In genomic region chr10:25426058-25426457, GRCm38 (mm10) we compare ENCODE assay signal across 10 mouse cellular contexts.
DNase-seq lines count a peak whose midpoint lies in the region; ATAC-seq lines count a peak whose summit lies in the region.
"Had no signal": no experiment of that assay in that cellular context is flagged by ENCODE, and none has a peak within 500 bp of the region (broad histone marks: within the 10 kb centered on the region; RNA-seq: fewer than 3 reads in every experiment).

No protein-coding gene starts in this region.

- no peaks in the 10 kb centered on the region for H3K36me3 ChIP-seq in liver, embryonic 11.5 days (ENCODE audit: control insufficient read depth, insufficient read depth, low read length)
- no peaks in the 10 kb centered on the region for H3K36me3 ChIP-seq in heart, embryonic 11.5 days (ENCODE audit: control insufficient read depth, insufficient read depth, low read length)
- H3K36me3 ChIP-seq in kidney, embryonic 15.5 days = no peaks in the 10 kb centered on the region
- H3K36me3 ChIP-seq in hindbrain, embryonic 11.5 days (ENCODE audit: control insufficient read depth, insufficient read depth, low read length) = no peaks in the 10 kb centered on the region

- DNase-seq in liver, embryonic 11.5 days (ENCODE audit: low spot score) = no peak
- DNase-seq in liver = no peak
- peak; percentile 70 for DNase-seq in lung, postnatal 36 days
- DNase-seq in cerebellum, adult 18-20 months = no peak
- no peak for DNase-seq in layer of hippocampus, adult 9-10 months (ENCODE audit: low spot score)
- no peak for DNase-seq in hindbrain, embryonic 11.5 days (ENCODE audit: low spot score)
- DNase-seq: adrenal gland, postnatal 36 days had no signal

- 19% methylated on average over 1 of the region's 1 CpGs for WGBS in liver, embryonic 11.5 days
- WGBS in heart, embryonic 11.5 days (ENCODE audit: insufficient replicate concordance) = 5% methylated on average over 1 of the region's 1 CpGs
- 13% methylated on average over 1 of the region's 1 CpGs for WGBS in kidney, embryonic 15.5 days
- 23% methylated on average over 1 of the region's 1 CpGs for WGBS in hindbrain, embryonic 11.5 days

- H3K4me1 ChIP-seq in liver, embryonic 11.5 days (replicated peaks; ENCODE audit: control insufficient read depth, insufficient read depth, low read length) = peaks cover 21% of the 10 kb centered on the region
- H3K4me1 ChIP-seq in heart, embryonic 11.5 days (ENCODE audit: control insufficient read depth, insufficient read depth, low read length) = peaks cover 34% of the 10 kb centered on the region
- peaks cover 26% of the 10 kb centered on the region for H3K4me1 ChIP-seq in kidney, embryonic 15.5 days
- H3K4me1 ChIP-seq in hindbrain, embryonic 11.5 days (replicated peaks; ENCODE audit: control insufficient read depth, insufficient read depth, low read length) = no peaks in the 10 kb centered on the region

- H3K9ac ChIP-seq in liver, embryonic 11.5 days (ENCODE audit: low read depth, low read length) = no peak overlapping the region
- H3K9ac ChIP-seq in heart, embryonic 11.5 days (ENCODE audit: low read depth, low read length) = no peak overlapping the region
- no peak overlapping the region for H3K9ac ChIP-seq in kidney, embryonic 15.5 days
- H3K9ac ChIP-seq in hindbrain, embryonic 11.5 days (ENCODE audit: low read depth, low read length) = no peak overlapping the region

- H3K27ac ChIP-seq in liver, embryonic 11.5 days (ENCODE audit: low read depth, low read length) = peak overlapping the region; percentile 35; the same call in 1 of the 2 replicates
- peak overlapping the region; percentile 90 for H3K27ac ChIP-seq in heart, embryonic 11.5 days (ENCODE audit: low read depth, low read length)
- H3K27ac ChIP-seq in kidney, embryonic 15.5 days = peak overlapping the region; percentile 81
- H3K27ac ChIP-seq in hindbrain, embryonic 11.5 days (ENCODE audit: low read depth, low read length) = no peak overlapping the region

- no peak for ATAC-seq in liver, embryonic 11.5 days (replicated peaks; ENCODE audit: low FRiP score)
- ATAC-seq in heart, embryonic 11.5 days (replicated peaks; ENCODE audit: insufficient number of reproducible peaks, low FRiP score, low TSS enrichment) = no peak
- 0 out of 2 replicates have a peak, but pooled peaks have one; percentile 22 for ATAC-seq in kidney, embryonic 15.5 days (replicated peaks; ENCODE audit: low FRiP score)
- ATAC-seq in hindbrain, embryonic 11.5 days (ENCODE audit: low FRiP score) = no peak

- H3K4me2 ChIP-seq in liver, embryonic 11.5 days = no peak overlapping the region
- H3K4me2 ChIP-seq in heart, embryonic 11.5 days = no peak overlapping the region
- no peak overlapping the region for H3K4me2 ChIP-seq in kidney, embryonic 15.5 days
- no peak overlapping the region for H3K4me2 ChIP-seq in hindbrain, embryonic 11.5 days (replicated peaks; ENCODE audit: low read depth, low read length)
- H3K4me2 ChIP-seq: midbrain, embryonic 11.5 days had no signal

- H3K4me3 ChIP-seq in liver, embryonic 11.5 days (ENCODE audit: low read depth, low read length) = no peak overlapping the region
- H3K4me3 ChIP-seq in heart, embryonic 11.5 days (ENCODE audit: low read depth, low read length) = no peak overlapping the region
- no peak overlapping the region for H3K4me3 ChIP-seq in kidney, embryonic 15.5 days (replicated peaks)
- no peak overlapping the region for H3K4me3 ChIP-seq in hindbrain, embryonic 11.5 days (ENCODE audit: low read depth, low read length)

- no peaks in the 10 kb centered on the region for H3K9me3 ChIP-seq in liver, embryonic 11.5 days (ENCODE audit: control insufficient read depth, low read length)
- H3K9me3 ChIP-seq in heart, embryonic 11.5 days (replicated peaks; ENCODE audit: control insufficient read depth, low read length) = no peaks in the 10 kb centered on the region
- H3K9me3 ChIP-seq in kidney, embryonic 15.5 days (replicated peaks) = no peaks in the 10 kb centered on the region
- H3K9me3 ChIP-seq in hindbrain, embryonic 11.5 days (ENCODE audit: control insufficient read depth, low read length) = no peaks in the 10 kb centered on the region

- H3K27me3 ChIP-seq in liver, embryonic 11.5 days (replicated peaks; ENCODE audit: control insufficient read depth, insufficient read depth, low read length) = no peaks in the 10 kb centered on the region
- H3K27me3 ChIP-seq in heart, embryonic 11.5 days (ENCODE audit: control insufficient read depth, insufficient read depth, low read length) = no peaks in the 10 kb centered on the region
- H3K27me3 ChIP-seq in kidney, embryonic 15.5 days = no peaks in the 10 kb centered on the region
- H3K27me3 ChIP-seq in hindbrain, embryonic 11.5 days (ENCODE audit: control insufficient read depth, insufficient read depth, low read length) = no peaks in the 10 kb centered on the region
